Mouse (Mus musculus) heart, postnatal 25 days (tissue): ENCODE results near the gene Adamtsl1. TPM values are rescaled to one million over a fixed set of nuclear protein-coding genes. Genes with fewer than 3 reads are reported as not detected.

Source experiments
- DNase-seq: peaks from one replicate; pipeline ENCODE4 v3.0.0; 2022; ENCODE audit warnings: low spot score
- intact Hi-C: fragments of 180-260 bp; cut with DNase I; formaldehyde crosslinking; loops from one replicate; pipeline ENCODE4 v1.15.1; 2025
- total RNA-seq, 2 experiments: library from RNA; stranded (reverse); gene quantifications; 2 replicates each; pipeline ENCODE4 v1.2.3; 2021

Adamtsl1 gene
- total RNA-seq, 2 experiments from 2014 or later: 2.3 to 3.4 TPM

- intact Hi-C loops: no loop called here
Measured at GRCm38 (mm10) chr4:86276021-86276813, 762.2 kb downstream of the Adamtsl1 start.

GRCm38 (mm10) chr4:86278546-86278945 is 764.6 kb downstream of the Adamtsl1 start:
- intact Hi-C loops: no loop called here
- DNase-seq: no peak

More at GRCm38 (mm10) chr4:86276021-86276813, 762.2 kb downstream of the Adamtsl1 start:
- no peak for DNase-seq

GRCm38 (mm10) chr4:86286572-86286971 is 772.6 kb downstream of the Adamtsl1 start:
- DNase-seq: no peak
- intact Hi-C loops: no loop called here

GRCm38 (mm10) chr4:86288264-86288663 is 774.3 kb downstream of the Adamtsl1 start:
- no peak for DNase-seq
- intact Hi-C loops: no loop called here

GRCm38 (mm10) chr4:86289511-86290273 is 775.7 kb downstream of the Adamtsl1 start:
- DNase-seq: no peak
- intact Hi-C loops: no loop called here

GRCm38 (mm10) chr4:86294828-86295251 is 780.9 kb downstream of the Adamtsl1 start:
- DNase-seq: no peak
- intact Hi-C loops: no loop called here

GRCm38 (mm10) chr4:86301469-86301868 is 787.5 kb downstream of the Adamtsl1 start:
- intact Hi-C loops: no loop called here
- DNase-seq: no peak

GRCm38 (mm10) chr4:86302095-86302494 is 788.1 kb downstream of the Adamtsl1 start:
- DNase-seq: no peak
- intact Hi-C loops: no loop called here

- DNase-seq: no peak
- intact Hi-C loops: no loop called here
Measured at GRCm38 (mm10) chr4:86306753-86307152, 792.8 kb downstream of the Adamtsl1 start.

GRCm38 (mm10) chr4:86309178-86309577 is 795.2 kb downstream of the Adamtsl1 start:
- DNase-seq: no peak
- intact Hi-C loops: no loop called here

GRCm38 (mm10) chr4:86310806-86311730 is 797.1 kb downstream of the Adamtsl1 start:
- intact Hi-C loops: no loop called here
- no peak for DNase-seq

GRCm38 (mm10) chr4:86312366-86312765 is 798.4 kb downstream of the Adamtsl1 start:
- intact Hi-C loops: no loop called here
- DNase-seq: no peak

- intact Hi-C loops: no loop called here
- DNase-seq: no peak
Measured at GRCm38 (mm10) chr4:86314442-86314841, 800.5 kb downstream of the Adamtsl1 start.

GRCm38 (mm10) chr4:86315122-86315521 is 801.1 kb downstream of the Adamtsl1 start:
- DNase-seq: no peak

GRCm38 (mm10) chr4:86317916-86318542 is 804.1 kb downstream of the Adamtsl1 start:
- no peak for DNase-seq

More at GRCm38 (mm10) chr4:86315122-86315521, 801.1 kb downstream of the Adamtsl1 start:
- intact Hi-C loops: no loop called here

GRCm38 (mm10) chr4:86325411-86325810 is 811.4 kb downstream of the Adamtsl1 start:
- no peak for DNase-seq
- intact Hi-C loops: no loop called here

More at GRCm38 (mm10) chr4:86317916-86318542, 804.1 kb downstream of the Adamtsl1 start:
- intact Hi-C loops: no loop called here

- DNase-seq: no peak
- intact Hi-C loops: no loop called here
Measured at GRCm38 (mm10) chr4:86326003-86326402, 812.0 kb downstream of the Adamtsl1 start.

GRCm38 (mm10) chr4:86326638-86327037 is 812.7 kb downstream of the Adamtsl1 start:
- no peak for DNase-seq
- intact Hi-C loops: no loop called here

GRCm38 (mm10) chr4:86329481-86329880 is 815.5 kb downstream of the Adamtsl1 start:
- intact Hi-C loops: no loop called here
- DNase-seq: no peak
